ENCODE assay signal across 21 mouse cellular contexts in genomic region chr9:21453459-21453858, GRCm38 (mm10). TPM values are rescaled to one million over a fixed set of nuclear protein-coding genes. Genes with fewer than 3 reads are reported as not detected.
DNase-seq lines count a peak whose midpoint lies in the region; ATAC-seq and TF ChIP-seq lines count a peak whose summit lies in the region.
"Had no signal": no experiment of that assay in that cellular context is flagged by ENCODE, and none has a peak within 500 bp of the region (broad histone marks: within the 10 kb centered on the region; RNA-seq: fewer than 3 reads in every experiment).

No protein-coding gene starts in this region.

- H3K4me2 ChIP-seq in liver, postnatal 0 days (ENCODE audit: low read depth, low read length), result no peak overlapping the region
- H3K4me2 ChIP-seq: heart, embryonic 11.5 days; hindbrain, embryonic 15.5 days; midbrain, embryonic 11.5 days; neural tube, embryonic 15.5 days had no signal

- no peaks in the 10 kb centered on the region for H3K9me3 ChIP-seq in liver, postnatal 0 days (ENCODE audit: low read length)
- H3K9me3 ChIP-seq: embryonic facial prominence, embryonic 10.5 days; hindbrain, embryonic 15.5 days; neural tube, embryonic 15.5 days had no signal

- no peaks in the 10 kb centered on the region for H3K27me3 ChIP-seq in heart, adult 2 months (ENCODE audit: control insufficient read depth, insufficient read depth, low read length)
- H3K27me3 ChIP-seq in spleen, adult 2 months (ENCODE audit: control insufficient read depth, insufficient read depth, low read length), result no peaks in the 10 kb centered on the region
- H3K27me3 ChIP-seq in liver, postnatal 0 days (ENCODE audit: insufficient read depth, low read length), result no peaks in the 10 kb centered on the region
- H3K27me3 ChIP-seq: hindbrain, embryonic 15.5 days; neural tube, embryonic 15.5 days; Patski had no signal

- peak overlapping the region; percentile 75; the same call in 1 of the 2 replicates for H3K27ac ChIP-seq in heart, adult 2 months
- peak overlapping the region; percentile 29; the same call in 1 of the 2 replicates for H3K27ac ChIP-seq in spleen, adult 2 months (ENCODE audit: insufficient read depth, low read length)
- peak overlapping the region; percentile 5; the same call in 1 of the 2 replicates for H3K27ac ChIP-seq in liver, postnatal 0 days (ENCODE audit: low read depth)
- H3K27ac ChIP-seq: embryonic facial prominence, embryonic 10.5 days; hindbrain, embryonic 15.5 days; kidney, postnatal 0 days; neural tube, embryonic 15.5 days had no signal

- no peak overlapping the region for H3K9ac ChIP-seq in heart, adult 2 months (ENCODE audit: low read depth, low read length)
- no peak overlapping the region for H3K9ac ChIP-seq in liver, postnatal 0 days (replicated peaks)
- H3K9ac ChIP-seq: hindbrain, embryonic 15.5 days; neural tube, embryonic 15.5 days had no signal

- DNase-seq in heart, adult 2 months, result no peak
- no peak for DNase-seq in heart, adult 8-10 months (ENCODE audit: low spot score)
- no peak for DNase-seq in spleen, adult 2 months (ENCODE audit: low read depth in 1 of 2, low spot score in 2 of 2)
- DNase-seq in spleen, postnatal 36 days (ENCODE audit: low spot score in 2 of 2), result no peak
- DNase-seq in liver, postnatal 0 days, result no peak
- no peak for DNase-seq in left cerebral cortex, adult 9 months (ENCODE audit: low spot score in 2 of 2)
- no peak for DNase-seq in neural tube, embryonic 10.5 days (ENCODE audit: extremely low spot score, low spot score)
- DNase-seq: cerebellum, adult 11 months; cerebellum, postnatal 36 days; gastrocnemius, postnatal 10 days; lung, postnatal 14 days had no signal

- TF ChIP-seq CTCF in heart, adult 2 months (IDR thresholded peaks at IDR 0.05), result no peak
- TF ChIP-seq CTCF in spleen, adult 2 months (IDR thresholded peaks at IDR 0.05; ENCODE audit: extremely low read depth, insufficient read depth, insufficient read length, insufficient replicate concordance), result no peak
- TF ChIP-seq CTCF in liver, postnatal 0 days (IDR thresholded peaks at IDR 0.05; ENCODE audit: low read depth), result no peak

- intact Hi-C loops in heart, adult 2 months (cut with DNase I), result no loop called here

- H3K4me1 ChIP-seq in heart, adult 2 months (ENCODE audit: control insufficient read depth, insufficient read depth, low read length), result peaks cover 51% of the 10 kb centered on the region
- peaks cover 30% of the 10 kb centered on the region; the same call in 1 of the 2 replicates for H3K4me1 ChIP-seq in spleen, adult 2 months (ENCODE audit: control insufficient read depth, insufficient read depth, insufficient read length)
- H3K4me1 ChIP-seq in liver, postnatal 0 days (ENCODE audit: insufficient read depth), result peaks cover 46% of the 10 kb centered on the region
- H3K4me1 ChIP-seq: hindbrain, embryonic 15.5 days had no signal

- 56% methylated on average over 2 of the region's 2 CpGs for WGBS in heart, adult 2 months
- 62% methylated on average over 2 of the region's 2 CpGs for WGBS in spleen, adult 2 months
- WGBS in liver, postnatal 0 days (ENCODE audit: insufficient replicate concordance), result 62% methylated on average over 2 of the region's 2 CpGs

- ATAC-seq in liver, postnatal 0 days, result no peak
- ATAC-seq in erythroblast, adult 5-6 weeks (replicated peaks; ENCODE audit: low FRiP score, poor library complexity, severe bottlenecking), result no peak
- ATAC-seq: forebrain, embryonic 16.5 days; intestine, postnatal 0 days; Patski had no signal

- no peak for TF ChIP-seq POLR2A in heart, adult 2 months (IDR thresholded peaks at IDR 0.05; ENCODE audit: insufficient read depth, low read depth, low read length)
- TF ChIP-seq POLR2A in spleen, adult 2 months (IDR thresholded peaks at IDR 0.05; ENCODE audit: low read depth, low read length), result no peak

- TF ChIP-seq EP300 in heart, adult 2 months (IDR thresholded peaks at IDR 0.05; ENCODE audit: insufficient read depth, low read depth, low read length), result no peak
- TF ChIP-seq EP300 in liver, postnatal 0 days (IDR thresholded peaks at IDR 0.05; ENCODE audit: low read depth), result no peak

- no peak overlapping the region for H3K4me3 ChIP-seq in heart, adult 2 months
- H3K4me3 ChIP-seq in spleen, adult 2 months (ENCODE audit: extremely low read depth, insufficient read depth, insufficient read length), result no peak overlapping the region
- no peak overlapping the region for H3K4me3 ChIP-seq in liver, postnatal 0 days (ENCODE audit: low read depth, low read length)
- H3K4me3 ChIP-seq: embryonic facial prominence, embryonic 10.5 days; hindbrain, embryonic 15.5 days; neural tube, embryonic 15.5 days had no signal

- peaks cover 3% of the 10 kb centered on the region for H3K36me3 ChIP-seq in heart, adult 2 months (ENCODE audit: control insufficient read depth, insufficient read depth, low read length)
- peaks cover 4% of the 10 kb centered on the region for H3K36me3 ChIP-seq in spleen, adult 2 months (ENCODE audit: control insufficient read depth, insufficient read depth, low read length)
- H3K36me3 ChIP-seq in liver, postnatal 0 days (replicated peaks; ENCODE audit: insufficient read depth, low read length), result peaks cover 6% of the 10 kb centered on the region
- H3K36me3 ChIP-seq: hindbrain, embryonic 15.5 days; neural tube, embryonic 15.5 days had no signal

- peaks cover 2% of the 10 kb centered on the region for H3K79me2 ChIP-seq in heart, adult 2 months (replicated peaks; ENCODE audit: control insufficient read depth, insufficient read depth, low read length)

RNA-seq across cellular contexts. Expression of gene Dnm2, which starts 28.8 kb away (rescaled TPM):
- total RNA-seq in heart, adult 2 months (2021), result 10 to 100 TPM; 63.9 to 64.8 TPM
- 52.1 and 68.2 TPM in 2 replicates for polyA plus RNA-seq in heart, adult 2 months (2012; rRNA removed)
- total RNA-seq in heart, adult 8-10 months (2022), result 10 to 100 TPM; 60.3 to 71.0 (median 61.2) TPM
- polyA plus RNA-seq in spleen, adult 2 months (2012; rRNA removed), result 223 and 245 TPM in 2 replicates
- polyA plus RNA-seq in liver, postnatal 0 days (2015; fragmentation: Nextera tagmentation; extraction: Ambion mirVana), result 29.5 and 35.2 TPM in 2 replicates
- total RNA-seq in erythroblast, adult 5-6 weeks (2015; ENCODE audit: low replicate concordance), result 40.5 and 46.4 TPM in 2 replicates
- 72.2 and 100 TPM in 2 replicates for total RNA-seq in erythroblast, adult 5-6 weeks (2017; ENCODE audit: low replicate concordance)

RNA-seq across cellular contexts. Expression of gene Qtrt1, which starts 41.8 kb away (rescaled TPM):
- 1 to 10 TPM; 8.3 to 8.5 TPM for total RNA-seq in heart, adult 2 months (2021)
- polyA plus RNA-seq in heart, adult 2 months (2012; rRNA removed), result 19.2 and 20.8 TPM in 2 replicates
- 1 to 10 TPM; 7.4 to 9.3 (median 8.9) TPM for total RNA-seq in heart, adult 8-10 months (2022)
- 38.7 and 63.6 TPM in 2 replicates for polyA plus RNA-seq in spleen, adult 2 months (2012; rRNA removed)
- 11.3 and 13.7 TPM in 2 replicates for polyA plus RNA-seq in liver, postnatal 0 days (2015; fragmentation: Nextera tagmentation; extraction: Ambion mirVana)
- total RNA-seq in erythroblast, adult 5-6 weeks (2015; ENCODE audit: low replicate concordance), result 1.7 and 8.8 TPM in 2 replicates
- 1.4 and 5.1 TPM in 2 replicates for total RNA-seq in erythroblast, adult 5-6 weeks (2017; ENCODE audit: low replicate concordance)

RNA-seq across cellular contexts. Expression of gene Tmed1, which starts 56.6 kb away (rescaled TPM):
- 10 to 100 TPM; 40.9 to 47.2 TPM for total RNA-seq in heart, adult 2 months (2021)
- polyA plus RNA-seq in heart, adult 2 months (2012; rRNA removed), result 48.1 and 58.9 TPM in 2 replicates
- 10 to 100 TPM; 46.5 to 51.3 (median 48.9) TPM for total RNA-seq in heart, adult 8-10 months (2022)
- polyA plus RNA-seq in spleen, adult 2 months (2012; rRNA removed), result 10.5 and 13.5 TPM in 2 replicates
- polyA plus RNA-seq in liver, postnatal 0 days (2015; fragmentation: Nextera tagmentation; extraction: Ambion mirVana), result 34.6 and 38.0 TPM in 2 replicates
- total RNA-seq in erythroblast, adult 5-6 weeks (2015; ENCODE audit: low replicate concordance), result 2.1 and 3.6 TPM in 2 replicates
- total RNA-seq in erythroblast, adult 5-6 weeks (2017; ENCODE audit: low replicate concordance), result 0.85 and 5.9 TPM in 2 replicates

Comparison
In these comparisons a context has a peak if more than half of its experiments do, and no peak if none do; other contexts are left out.
1. H3K27ac ChIP-seq: peak in every context shown above with its lines; median percentile 75 in heart, adult 2 months; 29 in spleen, adult 2 months; 5 in liver, postnatal 0 days.
2. RNA of gene Tmed1, which starts 56.6 kb away (total RNA-seq): 46.5 to 51.3 TPM in heart, adult 8-10 months and 40.9 to 47.2 TPM in heart, adult 2 months; 0.85 to 5.9 TPM in erythroblast, adult 5-6 weeks; every median in the first group is over 4 times any median in the second.